Mouse (Mus musculus) layer of hippocampus, adult 9-11 months (tissue): Measurements from ENCODE around the gene Wwox.

Experiments used
- DNase-seq: peaks from one replicate; pipeline ENCODE4 v3.0.0; 2022

Gene Wwox

DNA sequence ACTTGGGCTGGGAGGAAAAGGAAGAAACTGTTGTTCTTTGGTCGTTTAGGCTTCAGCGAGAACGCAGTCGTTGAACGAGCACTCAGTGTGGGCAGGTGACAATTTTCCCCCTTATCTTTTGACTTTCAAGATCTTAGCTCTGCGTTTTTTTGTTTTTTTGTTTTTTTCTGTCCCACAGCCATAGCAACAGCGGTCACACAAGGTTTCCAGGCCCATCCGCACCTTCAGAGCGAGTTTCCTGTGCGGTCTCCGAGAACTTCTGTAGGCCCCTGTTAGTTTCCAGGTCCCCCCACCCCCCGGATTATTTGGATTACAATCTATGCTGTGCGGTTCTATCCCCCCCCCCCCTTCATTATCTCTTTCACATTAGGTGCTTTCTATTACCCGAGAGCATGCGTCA lies 625.2 kb downstream of the Wwox start:
- no peak for DNase-seq

GRCm38 (mm10) chr8:115065386-115065785 lies 625.9 kb downstream of the Wwox start:
- no peak for DNase-seq

- DNase-seq, result no peak
These were observed 627.1 kb downstream of the Wwox start for GRCm38 (mm10) chr8:115066550-115067058.

GRCm38 (mm10) chr8:115068723-115069122 lies 629.3 kb downstream of the Wwox start:
- no peak for DNase-seq

- no peak for DNase-seq
These were observed 630.8 kb downstream of the Wwox start for GRCm38 (mm10) chr8:115070225-115070624.

DNA sequence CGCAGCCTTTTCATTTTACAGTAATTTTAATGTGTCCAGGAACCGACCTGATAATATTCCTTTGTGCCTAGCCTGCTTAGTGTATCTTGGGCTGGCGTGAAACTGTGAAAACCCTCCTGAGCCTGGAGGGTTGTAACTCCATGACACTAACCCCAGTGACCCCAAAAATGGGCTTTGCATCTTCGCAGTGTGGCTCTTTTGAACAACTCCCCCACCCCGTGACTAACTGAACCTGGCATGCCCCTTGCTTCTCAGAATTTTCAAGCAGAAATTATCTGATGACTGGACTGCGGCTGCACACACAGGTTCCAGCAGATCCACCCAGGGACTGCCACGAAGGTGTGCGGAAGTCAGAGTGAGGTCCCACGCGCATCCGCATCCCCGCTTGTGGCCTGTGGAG lies 631.8 kb downstream of the Wwox start:
- no peak for DNase-seq

- no peak for DNase-seq
These were observed 638.8 kb downstream of the Wwox start for GRCm38 (mm10) chr8:115078296-115078695.

DNA sequence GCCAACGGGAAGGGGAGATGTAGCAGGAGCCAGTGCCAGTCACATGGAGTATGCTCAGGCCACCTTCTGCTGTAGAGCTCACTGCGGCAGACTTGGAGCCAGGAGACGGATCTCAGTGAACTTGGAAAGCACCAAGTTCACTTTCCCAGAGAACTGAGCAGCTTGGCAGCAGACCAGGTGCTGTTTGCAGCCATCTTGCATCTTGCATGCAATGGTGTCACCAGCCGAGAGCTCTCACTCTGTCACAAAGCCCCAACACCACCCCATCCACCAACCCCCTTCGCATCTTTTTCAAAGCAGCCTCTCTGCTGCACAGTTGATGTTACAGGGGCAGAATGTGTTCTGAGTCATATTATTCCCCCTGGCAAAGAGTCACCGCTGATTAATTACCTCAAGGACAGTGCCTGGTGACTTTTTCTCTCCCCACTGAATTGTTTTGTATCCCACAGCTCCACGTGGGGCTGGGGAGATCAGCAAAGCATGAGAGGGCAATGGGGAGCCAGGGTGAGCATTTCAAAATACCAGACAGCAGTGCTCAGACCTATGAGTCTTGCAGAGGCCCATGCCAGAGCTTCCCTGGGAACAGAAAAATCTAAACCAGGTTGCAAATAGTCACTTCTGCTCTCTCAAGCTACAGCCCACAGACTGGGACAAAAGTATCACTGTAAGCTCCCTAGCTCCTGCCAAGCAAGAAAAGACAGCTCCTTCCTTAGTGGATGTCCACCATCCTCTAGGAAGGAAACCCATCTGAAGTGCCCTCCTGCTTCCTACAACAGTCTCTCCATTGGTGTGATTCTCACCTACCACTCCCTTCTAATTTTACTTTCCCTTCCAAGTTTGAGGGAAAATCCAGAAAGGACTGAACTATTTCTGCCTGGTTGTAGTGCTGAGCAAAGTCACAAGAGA lies 642.1 kb downstream of the Wwox start:
- no peak for DNase-seq

DNA sequence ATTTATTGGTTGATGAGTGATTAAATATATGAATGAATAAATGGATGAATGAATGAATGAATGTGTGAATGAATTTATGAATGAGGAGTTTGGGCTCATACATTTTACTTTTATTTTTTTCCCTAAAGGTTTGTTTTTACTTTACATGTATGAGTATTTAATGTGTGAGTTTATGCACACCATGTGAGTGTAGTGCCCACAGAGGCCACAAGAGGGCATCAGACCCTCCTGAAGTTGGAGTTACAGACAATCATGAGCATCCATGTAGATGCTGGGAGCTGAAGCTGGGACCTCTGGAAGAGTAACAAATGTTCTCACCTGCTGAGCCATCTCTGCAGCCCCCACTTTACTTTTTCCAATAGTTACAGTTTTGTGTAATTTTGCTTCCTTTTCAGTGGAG lies 648.7 kb downstream of the Wwox start:
- no peak for DNase-seq

DNA sequence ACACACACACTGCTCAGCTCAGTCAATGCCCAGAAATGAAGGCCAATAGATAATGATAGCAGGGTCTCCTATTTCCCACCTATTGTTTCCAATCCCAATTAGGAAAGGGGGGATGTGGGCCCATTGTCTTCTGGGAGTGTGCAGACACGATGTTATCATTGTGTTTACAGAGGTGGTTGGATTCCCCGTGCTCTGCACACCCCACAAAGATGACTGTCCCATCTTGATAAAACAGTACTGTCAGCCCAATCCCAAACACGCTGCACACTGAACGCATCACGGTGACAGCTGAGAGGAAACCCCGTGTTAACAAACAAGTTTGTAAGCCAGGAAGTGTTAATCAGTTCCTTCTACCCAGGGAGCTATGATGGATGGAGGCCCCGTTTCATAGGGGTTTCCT lies 650.3 kb downstream of the Wwox start:
- DNase-seq, result no peak

- no peak for DNase-seq
These were observed 650.7 kb downstream of the Wwox start for GRCm38 (mm10) chr8:115090202-115090601.

- DNase-seq, result no peak
These were observed 656.1 kb downstream of the Wwox start for GRCm38 (mm10) chr8:115095548-115095947.

- DNase-seq, result no peak
These were observed 658.6 kb downstream of the Wwox start for GRCm38 (mm10) chr8:115097988-115098562.

- DNase-seq, result no peak
These were observed 669.9 kb downstream of the Wwox start for GRCm38 (mm10) chr8:115109309-115109708.

DNA sequence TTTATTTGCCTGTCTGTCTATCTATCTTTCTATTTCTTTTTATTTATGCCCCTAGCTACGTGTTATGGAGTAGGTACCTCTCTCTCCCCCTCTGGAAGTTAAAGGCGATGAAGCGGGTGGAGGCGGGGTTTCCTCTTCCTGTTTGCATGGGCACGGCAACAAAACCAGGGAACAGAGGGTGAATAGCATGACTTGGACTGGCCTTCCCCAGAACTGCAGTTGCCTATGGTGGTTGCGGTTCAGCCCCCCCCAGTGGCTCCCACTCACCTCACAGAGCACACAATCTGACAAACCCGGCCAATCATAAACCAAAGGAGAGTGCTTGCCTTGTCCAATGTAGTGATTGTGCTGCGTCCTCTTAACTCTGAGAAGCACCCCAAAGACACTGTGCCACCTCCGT lies 671.0 kb downstream of the Wwox start:
- DNase-seq, result no peak

DNA sequence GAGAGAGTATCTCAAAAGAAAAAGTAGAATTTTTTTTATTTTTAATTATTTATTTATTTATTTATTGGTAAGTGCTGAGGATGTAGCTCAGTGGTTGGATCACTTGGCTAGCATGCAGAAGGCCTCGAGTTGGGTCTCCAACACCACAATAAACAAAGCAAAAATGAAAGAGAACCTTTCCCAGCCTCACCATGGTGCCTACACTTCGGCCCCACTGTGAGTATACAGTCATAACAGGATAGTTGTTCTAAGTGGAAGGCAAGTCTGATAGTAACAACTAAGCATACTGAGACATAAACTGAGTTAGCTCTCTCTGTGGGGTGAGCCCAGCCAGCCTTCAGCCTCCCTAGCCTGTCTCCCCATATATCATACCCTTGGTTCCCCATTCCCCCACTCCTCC lies 672.6 kb downstream of the Wwox start:
- DNase-seq, result no peak

GRCm38 (mm10) chr8:115114498-115114897 lies 675.0 kb downstream of the Wwox start:
- DNase-seq, result no peak

DNA sequence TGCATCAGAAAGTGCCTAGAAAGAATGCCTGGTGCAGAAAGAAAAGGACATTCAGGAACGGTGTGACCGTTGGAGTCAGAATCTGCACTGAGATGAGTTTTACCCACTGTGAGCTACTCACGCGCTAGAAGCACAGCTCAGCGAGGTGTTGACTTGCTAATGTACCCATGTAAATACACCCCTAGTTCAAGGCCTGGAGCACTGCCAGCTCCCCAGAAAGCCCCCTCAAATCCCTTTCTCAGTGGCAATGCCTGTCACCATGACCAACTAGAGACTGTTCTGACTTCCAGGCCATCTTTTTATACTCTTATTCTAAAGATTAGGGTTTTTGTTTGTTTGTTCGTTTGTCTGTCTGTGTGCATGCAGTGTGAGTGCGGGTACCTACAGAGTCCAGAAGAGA lies 686.6 kb downstream of the Wwox start:
- DNase-seq, result no peak

DNA sequence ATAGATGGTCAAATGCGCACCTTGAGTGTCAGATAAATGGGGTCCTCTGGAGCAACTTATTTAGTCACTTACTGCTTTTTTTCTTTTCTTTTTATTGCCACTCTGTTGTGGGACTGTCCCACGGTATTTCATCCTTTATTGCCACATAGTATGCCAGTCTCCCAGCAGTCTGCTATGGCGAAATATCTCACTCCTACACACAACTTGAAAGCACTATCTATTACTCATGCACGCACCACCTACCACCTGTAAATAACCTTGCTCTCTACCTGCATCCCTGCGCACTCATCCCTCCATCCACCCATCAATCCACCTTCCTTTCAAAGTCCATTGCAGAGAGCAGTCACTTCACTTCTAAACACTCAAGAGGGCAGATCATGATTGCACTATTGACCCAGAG lies 687.2 kb downstream of the Wwox start:
- no peak for DNase-seq

DNA sequence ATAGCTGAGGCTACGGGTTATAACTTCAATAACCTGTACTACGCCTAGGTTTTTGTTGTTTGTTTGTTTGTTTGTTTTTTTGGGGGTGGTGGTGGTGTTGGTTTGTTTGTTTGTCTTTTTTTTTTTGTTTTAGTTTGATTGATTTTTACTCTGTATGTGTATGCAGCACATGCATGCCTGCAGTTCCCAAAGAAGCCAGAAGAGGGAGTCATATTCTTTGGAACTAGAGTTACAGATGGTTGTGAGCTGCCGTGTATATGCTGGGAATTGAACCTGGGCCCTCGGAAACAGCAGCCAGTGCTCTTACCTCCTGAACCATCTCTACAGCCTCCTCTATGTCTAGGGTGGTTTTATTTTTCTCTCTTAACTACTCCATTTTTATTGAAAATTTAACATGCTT lies 689.9 kb downstream of the Wwox start:
- no peak for DNase-seq

- no peak for DNase-seq
These were observed 693.7 kb downstream of the Wwox start for GRCm38 (mm10) chr8:115133119-115133518.

- DNase-seq, result no peak
These were observed 694.3 kb downstream of the Wwox start for GRCm38 (mm10) chr8:115133711-115134218.

GRCm38 (mm10) chr8:115136888-115137287 lies 697.4 kb downstream of the Wwox start:
- DNase-seq, result no peak

DNA sequence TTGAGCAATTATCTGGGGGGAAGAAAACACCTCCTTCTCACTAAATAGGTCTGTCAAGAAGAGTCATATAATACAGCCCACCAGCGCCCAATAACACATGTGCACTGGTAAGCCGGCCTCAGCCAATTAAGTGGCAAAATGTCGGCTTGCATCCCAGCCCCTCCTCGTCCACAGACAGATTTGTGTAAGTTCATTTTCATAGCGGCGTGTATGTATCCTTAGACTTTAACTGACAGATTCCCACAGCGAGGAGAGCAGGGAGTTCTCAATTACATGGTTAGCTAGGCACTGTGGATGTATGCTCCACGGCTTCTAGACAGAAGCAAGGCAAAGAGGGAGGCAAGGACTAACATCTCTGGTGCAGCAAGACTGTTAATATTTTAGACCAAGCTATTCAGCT lies 702.2 kb downstream of the Wwox start:
- DNase-seq, result no peak
